Mouse (Mus musculus) urinary bladder, postnatal 36 days (tissue): ENCODE data around the gene Zfhx3.

Source experiments
- DNase-seq, 2 experiments: peaks; one replicate each; pipeline ENCODE4 v3.0.0; 2022; ENCODE audit warnings: low spot score in 2 of 2, mixed read lengths in 1 of 2

Gene Zfhx3

DNA sequence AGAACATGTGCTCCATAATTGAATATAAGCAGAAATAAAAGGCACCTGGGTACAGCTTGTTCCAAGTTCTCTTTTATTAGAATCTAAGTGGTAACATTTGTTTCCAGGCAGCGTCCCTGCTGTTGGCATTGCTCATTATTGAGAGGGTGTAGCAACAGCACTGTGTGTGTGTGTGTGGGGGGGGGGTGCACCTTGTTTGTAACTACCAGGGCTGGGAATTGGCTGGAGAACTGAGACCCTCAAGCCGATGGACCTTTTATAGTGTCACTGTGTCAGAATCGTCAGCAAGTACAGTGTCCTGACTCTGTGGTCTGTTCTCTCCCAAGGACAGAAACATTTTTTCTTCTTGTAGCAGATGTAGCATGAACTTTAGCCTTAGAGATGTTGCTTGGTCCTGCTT lies 77.2 kb downstream of the Zfhx3 start:
- no peak for DNase-seq

DNA sequence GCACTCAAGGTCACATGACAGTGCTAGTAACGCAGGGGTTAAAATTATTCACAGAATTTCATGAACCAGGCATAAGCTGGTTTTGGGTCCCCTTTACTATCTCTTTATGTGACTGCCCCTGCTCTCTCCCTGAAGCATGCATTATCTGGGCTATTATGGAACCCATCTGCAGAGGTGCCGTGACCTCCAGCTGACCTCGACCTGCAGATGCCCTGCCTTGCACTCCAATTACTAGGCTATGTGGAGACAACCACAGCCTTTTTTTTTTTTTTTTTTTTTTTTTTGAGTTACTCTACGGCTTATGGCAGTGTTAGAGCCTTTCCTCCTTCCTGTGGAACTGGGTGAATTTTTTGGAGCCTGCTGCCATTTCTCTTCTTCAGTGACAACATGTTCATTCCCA lies 80.0 kb downstream of the Zfhx3 start:
- DNase-seq: no peak

DNA sequence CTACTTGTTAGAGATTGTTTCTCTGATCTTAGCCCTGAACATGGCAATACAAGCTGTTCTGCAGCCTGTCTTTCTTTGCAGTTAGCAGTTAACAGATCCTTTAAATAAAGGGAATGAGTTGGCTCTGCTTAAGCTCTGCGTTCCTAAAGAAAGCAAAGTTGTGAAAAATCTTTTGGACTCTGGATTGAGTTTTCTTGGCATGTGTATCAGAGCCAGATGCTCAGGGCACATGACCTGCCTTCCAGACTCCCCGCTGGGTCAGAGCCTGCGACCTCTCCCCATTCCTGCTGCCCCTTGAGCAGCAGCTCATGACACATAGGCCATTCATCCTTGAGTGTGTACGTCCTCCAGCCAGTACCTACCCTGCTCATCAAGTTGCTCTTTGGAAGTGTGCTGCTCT lies 81.9 kb downstream of the Zfhx3 start:
- DNase-seq: no peak

- DNase-seq: no peak
Observed at GRCm38 (mm10) chr8:108025249-108025648, 82.8 kb downstream of the Zfhx3 start.

- no peak for DNase-seq
Observed at GRCm38 (mm10) chr8:108026557-108027440, 84.4 kb downstream of the Zfhx3 start.

- DNase-seq: no peak
Observed at GRCm38 (mm10) chr8:108027561-108028025, 85.1 kb downstream of the Zfhx3 start.

DNA sequence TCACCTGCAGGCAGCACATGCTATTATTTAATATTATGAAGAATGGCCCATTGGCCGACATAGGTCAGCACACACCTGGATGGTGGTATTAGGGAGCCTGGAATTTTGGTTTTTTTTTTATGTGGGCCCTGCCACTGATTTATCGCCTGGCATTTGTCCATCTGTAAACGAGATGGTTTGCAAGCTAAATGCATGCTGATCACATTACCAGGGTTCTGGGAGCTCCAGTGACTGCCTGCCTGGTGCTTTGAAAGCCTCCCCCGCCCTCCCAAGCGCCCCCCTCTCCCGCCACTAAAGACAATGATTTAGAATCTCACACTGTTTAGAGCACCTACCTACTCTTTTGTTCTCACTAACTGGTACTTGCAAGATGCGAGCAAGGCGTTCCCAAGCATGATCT lies 86.0 kb downstream of the Zfhx3 start:
- DNase-seq: no peak

DNA sequence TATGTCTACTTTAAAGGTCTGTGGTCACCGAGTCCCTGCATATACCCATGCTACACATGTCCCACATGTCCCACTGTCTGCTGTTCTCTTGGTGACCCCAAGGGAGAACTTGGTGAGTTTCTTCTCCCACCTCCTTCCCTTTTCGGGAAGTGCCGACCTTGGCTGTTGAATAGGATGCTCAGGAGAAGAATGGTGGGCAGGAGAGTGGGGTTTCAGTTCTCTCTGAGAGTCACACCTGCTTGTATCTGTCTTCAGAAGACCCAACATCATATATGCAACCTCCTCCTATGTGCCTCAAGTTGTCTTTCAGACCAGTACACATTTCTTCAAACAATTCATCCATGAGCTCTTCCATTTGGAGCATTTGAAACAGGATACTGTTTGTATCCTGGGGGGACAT lies 88.7 kb downstream of the Zfhx3 start:
- no peak for DNase-seq

DNA sequence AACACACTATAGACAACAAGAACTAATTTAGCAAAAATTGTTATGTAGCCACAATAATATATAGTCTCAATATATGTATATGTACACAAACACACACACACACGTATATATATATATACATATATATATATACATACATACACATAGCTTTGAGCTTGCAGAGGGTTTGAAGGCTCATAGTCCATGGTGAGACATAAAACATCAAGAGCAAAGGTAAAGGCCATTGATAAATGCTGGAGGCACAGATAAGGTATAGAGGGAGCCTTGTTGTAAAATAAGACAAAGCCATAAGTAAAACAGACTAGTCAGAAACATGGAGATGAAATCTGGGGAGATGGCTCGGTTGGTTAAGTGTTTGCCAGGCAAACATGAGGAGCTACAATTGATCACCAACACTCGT lies 91.6 kb downstream of the Zfhx3 start:
- DNase-seq: no peak

DNA sequence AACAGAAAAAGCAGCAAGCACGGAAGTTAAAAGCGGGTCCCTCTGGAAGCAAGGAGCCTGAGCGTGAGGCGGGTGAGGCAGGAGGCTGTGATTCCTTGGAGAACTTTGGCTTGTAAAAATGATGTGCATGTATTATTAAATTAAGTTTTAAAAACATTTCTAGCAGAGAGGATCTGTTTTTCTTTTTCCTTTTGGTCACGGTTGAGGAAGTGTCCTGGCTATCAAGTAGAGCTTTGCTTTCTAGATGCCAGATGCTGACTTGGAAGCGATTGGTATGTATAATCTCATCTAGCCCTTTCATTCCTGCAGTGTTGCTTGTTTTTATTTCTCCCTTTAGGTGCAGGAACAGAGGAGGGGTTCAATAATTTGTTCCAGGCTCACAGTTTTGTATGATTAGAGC lies 92.3 kb downstream of the Zfhx3 start:
- no peak for DNase-seq

GRCm38 (mm10) chr8:108043618-108044017 lies 101.2 kb downstream of the Zfhx3 start:
- no peak for DNase-seq

GRCm38 (mm10) chr8:108044185-108044584 lies 101.7 kb downstream of the Zfhx3 start:
- DNase-seq: no peak

DNA sequence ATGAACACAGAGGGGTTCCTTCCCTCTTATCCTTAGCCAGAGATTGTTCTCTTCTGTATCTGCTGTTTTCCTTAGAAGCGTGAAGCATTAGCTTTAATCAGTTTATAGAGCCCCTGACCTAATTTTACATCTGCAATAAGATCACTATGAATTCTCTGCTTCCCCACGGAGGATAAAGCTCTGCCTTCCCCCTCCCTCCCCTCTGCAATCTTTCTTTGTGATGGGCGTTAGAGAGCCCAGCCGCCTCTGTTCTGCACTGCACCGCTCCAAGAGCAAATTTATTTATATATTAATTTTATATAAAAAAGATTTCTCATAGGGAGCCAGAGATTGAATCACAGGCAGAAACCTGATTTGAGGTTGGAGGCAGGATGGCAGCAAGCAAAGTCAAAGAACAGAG lies 113.8 kb downstream of the Zfhx3 start:
- no peak for DNase-seq

DNA sequence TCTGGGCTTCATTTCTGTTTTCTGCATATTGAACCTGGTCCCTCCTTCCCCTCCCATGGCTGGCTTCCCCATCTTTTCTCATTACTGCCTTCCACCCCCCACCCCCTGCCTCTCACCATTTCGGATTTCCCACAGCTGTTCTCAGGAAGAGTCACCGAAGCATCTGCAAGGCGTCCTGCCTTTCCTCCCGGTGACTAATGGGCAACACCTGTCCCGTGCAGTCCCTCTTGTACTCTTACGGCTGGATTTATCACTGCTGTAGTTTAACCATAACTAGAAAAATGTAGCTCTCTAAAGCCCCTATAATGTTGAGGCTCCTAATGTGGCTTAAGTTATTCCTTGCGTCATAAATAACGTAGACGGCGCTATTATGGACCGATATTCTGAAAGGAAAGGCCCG lies 119.5 kb downstream of the Zfhx3 start:
- no peak for DNase-seq

- DNase-seq: no peak
Observed at GRCm38 (mm10) chr8:108067111-108067510, 124.7 kb downstream of the Zfhx3 start.

GRCm38 (mm10) chr8:108068195-108068594 lies 125.8 kb downstream of the Zfhx3 start:
- DNase-seq: no peak

- DNase-seq: no peak
Observed at GRCm38 (mm10) chr8:108070438-108070837, 128.0 kb downstream of the Zfhx3 start.

- no peak for DNase-seq
Observed at GRCm38 (mm10) chr8:108072126-108072746, 129.8 kb downstream of the Zfhx3 start.

- DNase-seq: no peak
Observed at GRCm38 (mm10) chr8:108072853-108073252, 130.4 kb downstream of the Zfhx3 start.

DNA sequence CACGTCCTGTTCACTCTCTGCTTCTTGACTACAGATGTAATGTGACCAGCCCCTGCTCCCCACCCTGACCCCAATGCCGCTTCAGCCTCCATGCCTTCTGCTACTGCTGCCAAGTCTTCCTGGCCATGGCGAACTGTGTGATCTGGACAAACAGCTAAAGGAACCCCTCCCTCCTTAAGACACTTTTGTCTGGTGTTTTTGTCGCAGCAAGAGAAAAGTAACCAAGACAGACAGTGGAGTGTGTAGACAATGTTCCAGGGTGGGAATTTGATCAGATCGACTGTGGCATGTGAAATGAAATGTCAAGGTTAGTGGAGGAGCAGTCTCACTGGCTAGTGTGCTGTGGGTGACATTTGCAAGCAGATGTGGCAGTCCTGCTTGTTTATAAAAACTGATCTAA lies 132.7 kb downstream of the Zfhx3 start:
- DNase-seq: no peak

DNA sequence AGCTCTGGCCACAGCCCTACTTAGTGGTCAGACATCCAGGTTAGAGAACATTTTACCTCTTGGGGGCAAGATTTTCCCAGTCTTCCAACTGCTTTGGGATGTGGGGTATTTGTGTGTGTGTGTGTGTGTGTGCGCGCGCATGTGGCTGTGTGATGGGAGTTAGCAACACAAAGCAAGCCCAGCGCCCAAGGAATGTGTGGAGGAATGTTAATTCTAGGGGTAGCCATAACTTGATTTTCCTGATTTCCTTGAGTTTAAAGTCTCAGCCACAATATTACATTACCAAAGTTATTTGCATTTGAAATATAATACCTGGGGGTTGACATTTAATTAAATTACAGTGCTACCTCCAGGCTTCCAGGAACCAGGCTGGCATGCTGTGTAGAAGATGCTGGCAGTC lies 136.3 kb downstream of the Zfhx3 start:
- no peak for DNase-seq

DNA sequence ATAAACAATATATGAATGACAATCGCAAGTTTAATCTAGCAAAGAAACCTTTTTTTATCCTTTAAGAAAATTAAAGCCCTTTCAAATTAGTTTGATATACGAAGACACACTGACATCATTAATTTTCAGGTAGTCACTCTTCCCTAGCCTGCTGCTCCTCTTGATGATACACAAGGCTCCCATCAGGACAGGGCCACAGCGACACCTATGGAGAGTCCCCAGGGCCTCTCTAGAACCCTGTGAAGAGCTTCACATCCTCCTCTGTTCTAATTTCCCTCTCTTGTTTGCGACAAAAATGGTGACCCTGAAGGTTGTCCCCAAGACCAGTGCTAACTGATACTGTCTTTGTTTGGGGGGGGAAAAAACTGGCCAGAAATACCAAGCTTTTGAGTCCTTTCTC lies 144.5 kb downstream of the Zfhx3 start:
- DNase-seq: no peak

DNA sequence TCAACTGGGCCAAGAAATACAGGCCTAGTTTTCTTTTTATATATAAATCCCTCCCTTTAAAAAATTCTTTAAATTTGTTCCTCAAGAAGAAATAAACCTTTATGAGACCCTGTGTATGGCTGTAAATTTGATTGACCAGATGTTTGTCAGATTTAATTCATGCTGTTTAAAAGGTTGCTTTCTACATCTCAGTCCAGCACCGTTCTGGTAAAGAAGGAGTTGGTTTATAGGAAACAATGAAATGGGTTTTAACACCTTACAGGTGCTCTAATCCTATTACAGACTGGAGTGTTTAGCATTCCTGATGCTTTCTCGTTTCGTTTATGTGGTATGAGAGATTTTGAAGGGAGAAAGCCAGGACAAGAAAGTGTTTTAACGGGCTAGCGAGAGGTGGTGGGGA lies 147.2 kb downstream of the Zfhx3 start:
- DNase-seq: no peak
